Mouse (Mus musculus) hematopoietic stem cell, adult 5-6 weeks (primary cell): ENCODE measurements around the gene Gbp2. TPM values are rescaled to one million over a fixed set of nuclear protein-coding genes. Genes with fewer than 3 reads are reported as not detected.
A peak's percentile ranks its signal among the peaks of the same experiment; 100 is the strongest.

Experiments used
- ATAC-seq, 2 experiments: fragments of 125-278 bp in 1 of 2; replicated peaks in 1 of 2; 2 replicates each; pipeline ENCODE4 v1.8.0; 2016 to 2017; ENCODE audit warnings: inconsistent platforms in 2 of 2, mild to moderate bottlenecking in 2 of 2, moderate number of reproducible peaks in 2 of 2, low read depth in 1 of 2, moderate TSS enrichment in 1 of 2; ENCODE audit not compliant: low FRiP score in 2 of 2, poor library complexity in 2 of 2, severe bottlenecking in 2 of 2, insufficient read depth in 1 of 2, low TSS enrichment in 1 of 2
- total RNA-seq: library from RNA; stranded (forward); fragments of 172-1452, 232-1000 nt; gene quantifications from 2 replicates; pipeline ENCODE4 v1.2.3, GENCODE M21; 2017

Gene Gbp2
- total RNA-seq, 1 experiment from 2014 or later, result 67.2 TPM

GRCm38 (mm10) chr3:142650205-142650604, 29.8 kb downstream of the Gbp2 start:
- no peak for ATAC-seq

DNA sequence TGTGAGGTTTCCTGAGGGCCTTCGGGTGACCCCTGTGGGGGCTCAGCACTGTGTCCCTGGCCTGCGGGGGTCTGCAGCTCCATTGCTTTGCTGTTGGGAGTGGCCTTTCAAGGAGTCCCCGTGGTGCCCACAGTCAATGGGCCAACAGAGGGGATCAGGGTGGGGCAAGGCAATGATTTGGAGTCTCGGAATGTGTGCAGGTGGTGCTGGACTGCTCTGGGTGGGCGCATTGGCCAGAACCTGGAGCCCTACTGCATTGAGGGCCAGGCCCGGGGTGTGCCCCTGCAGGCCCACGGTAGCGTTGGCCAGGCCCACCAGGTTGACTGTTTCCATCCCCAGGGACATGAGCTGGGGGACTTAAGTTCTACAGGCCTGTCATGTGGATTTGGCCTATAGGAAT, 44.3 kb downstream of the Gbp2 start:
- ATAC-seq, result no peak

DNA sequence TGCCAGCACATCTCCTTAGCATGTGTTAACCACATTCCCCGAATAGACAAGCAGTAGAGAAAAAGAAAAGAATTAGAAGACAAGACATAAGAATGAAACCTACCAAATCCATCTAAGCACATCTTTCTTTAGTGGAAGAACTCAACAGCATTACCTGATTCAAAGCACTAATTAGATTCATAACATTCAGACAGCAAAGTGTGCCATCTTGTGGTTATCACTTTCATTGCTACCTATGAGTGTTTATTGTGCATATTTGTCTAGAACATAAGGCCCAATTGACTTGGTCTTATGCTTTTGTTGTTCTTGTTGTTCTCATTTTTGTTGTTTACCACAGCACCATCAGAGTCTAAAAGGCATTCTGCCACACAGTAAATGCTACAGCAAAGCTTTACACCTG, 54.2 kb downstream of the Gbp2 start:
- ATAC-seq, result peak; percentile 53 to 56; a peak in 1 of 4 replicates

Other genes with a start within 250 kb of the Gbp2 start
- 16.3 and 17.2 TPM in 2 replicates for gene Pdlim5, start 224.9 kb upstream of the Gbp2 start, total RNA-seq
- gene Gbp5, start 126.6 kb upstream of the Gbp2 start, total RNA-seq, result 18.6 and 24.2 TPM in 2 replicates
- gene Gbp7, start 90.3 kb upstream of the Gbp2 start, total RNA-seq, result 61.7 and 63.0 TPM in 2 replicates
- 47.9 and 55.3 TPM in 2 replicates for gene Gbp3, start 60.6 kb upstream of the Gbp2 start, total RNA-seq
- not detected in 2 replicates for gene Gbp2b, start 25.8 kb upstream of the Gbp2 start, total RNA-seq
- gene Kyat3, start 80.4 kb downstream of the Gbp2 start, total RNA-seq, result 21.3 and 25.3 TPM in 2 replicates
- gene Gtf2b, start 144.4 kb downstream of the Gbp2 start, total RNA-seq, result 136 and 166 TPM in 2 replicates